Mouse (Mus musculus) liver, embryonic 14.5 days (tissue): ENCODE results near the gene Grid2ip.
A peak's percentile ranks its signal among the peaks of the same experiment; 100 is the strongest.

Experiments used
- CTCF ChIP-seq: IDR thresholded peaks from 2 replicates; pipeline ENCODE4 v1.5.1; 2016; ENCODE audit warnings: antibody characterized with exemption, low read depth, control low read depth
- EP300 ChIP-seq: IDR thresholded peaks from 2 replicates; pipeline ENCODE4 v1.6.1; 2016; ENCODE audit warnings: antibody characterized with exemption, low read depth

GRCm38 (mm10) chr5:143376156-143376555 lies 19.0 kb downstream of the Grid2ip start:
- TF ChIP-seq CTCF (peak; percentile 71), EP300 (no peak)
